Mouse (Mus musculus) brain, embryonic 14.5 days (tissue): Measurements from ENCODE around the gene Coasy. TPM values are rescaled to one million over a fixed set of nuclear protein-coding genes. Genes with fewer than 3 reads are reported as not detected.
A peak's percentile ranks its signal among the peaks of the same experiment; 100 is the strongest.
"Not testable (repeated sequence)": the region's sequence is repeated elsewhere in the genome, so short reads cannot be mapped to it uniquely, and the experiment has no call there.

Experiments
- DNase-seq: peaks from one replicate; pipeline ENCODE4 v3.0.0-alpha.2; 2011; ENCODE audit warnings: low read depth
- CTCF ChIP-seq: fragments of 200-500 bp; IDR thresholded peaks from 2 replicates; pipeline ENCODE4 v1.5.1; 2012; ENCODE audit warnings: inconsistent platforms, mild to moderate bottlenecking, moderate library complexity, borderline replicate concordance; ENCODE audit not compliant: insufficient read depth, insufficient read length; ENCODE audit errors: extremely low read depth
- POLR2A ChIP-seq: fragments of 200-500 bp; IDR thresholded peaks from 2 replicates; pipeline ENCODE4 v1.6.1; 2012; ENCODE audit warnings: mild to moderate bottlenecking, inconsistent platforms, borderline replicate concordance; ENCODE audit not compliant: poor library complexity, insufficient read depth, insufficient read length, severe bottlenecking; ENCODE audit errors: extremely low read depth
- polyA plus RNA-seq: library from polyadenylated mRNA; depleted of rRNA; stranded (reverse); fragments of >200 nt; gene quantifications from 2 replicates; pipeline ENCODE4 v1.2.3, GENCODE M21; 2012

Coasy gene
- polyA plus RNA-seq, 1 experiment, result 49.1 TPM

DNA sequence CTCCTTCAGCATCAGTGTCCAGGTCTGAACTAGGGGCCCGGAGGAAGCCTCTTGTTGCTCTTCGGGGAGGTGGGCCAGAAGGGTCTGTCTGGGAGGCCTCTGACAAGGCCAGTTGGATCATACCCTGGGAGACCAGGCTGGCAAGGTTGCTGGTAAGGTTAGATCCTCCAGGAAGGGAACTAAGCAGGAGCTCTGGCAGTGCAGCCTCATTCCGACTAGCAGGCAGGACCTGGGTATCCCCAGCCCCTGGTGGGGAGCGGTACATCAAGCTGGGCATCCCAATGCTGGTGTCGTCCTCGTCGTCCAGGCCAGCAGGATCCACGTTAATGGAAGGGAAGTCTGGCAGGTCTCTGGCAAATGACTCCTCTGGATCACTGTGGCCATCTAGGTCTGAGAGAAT lies 15.9 kb downstream of the Coasy start:
- DNase-seq, result no peak
- TF ChIP-seq CTCF (no peak), POLR2A (no peak)

DNA sequence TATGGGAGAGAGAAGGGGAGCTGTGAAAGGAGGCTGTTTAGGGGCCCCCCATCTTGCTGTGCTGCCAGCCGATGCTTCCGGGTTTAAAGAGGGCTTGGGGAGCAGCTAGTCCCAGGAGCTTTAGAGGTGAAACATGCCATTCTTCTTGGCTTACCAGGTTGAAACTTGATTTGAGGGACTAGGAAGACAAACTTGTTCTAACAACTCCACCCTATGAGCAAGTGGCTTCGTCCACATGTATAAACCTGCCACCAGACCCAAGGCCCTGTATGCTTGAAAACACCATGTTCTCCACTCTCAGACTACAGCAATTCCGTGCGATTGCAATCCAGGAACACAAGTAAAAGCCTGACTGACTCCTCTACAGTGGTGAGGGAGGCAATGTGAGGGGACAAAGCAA lies 20.6 kb downstream of the Coasy start:
- no peak for TF ChIP-seq POLR2A
- TF ChIP-seq CTCF, result no peak
- no peak for DNase-seq

DNA sequence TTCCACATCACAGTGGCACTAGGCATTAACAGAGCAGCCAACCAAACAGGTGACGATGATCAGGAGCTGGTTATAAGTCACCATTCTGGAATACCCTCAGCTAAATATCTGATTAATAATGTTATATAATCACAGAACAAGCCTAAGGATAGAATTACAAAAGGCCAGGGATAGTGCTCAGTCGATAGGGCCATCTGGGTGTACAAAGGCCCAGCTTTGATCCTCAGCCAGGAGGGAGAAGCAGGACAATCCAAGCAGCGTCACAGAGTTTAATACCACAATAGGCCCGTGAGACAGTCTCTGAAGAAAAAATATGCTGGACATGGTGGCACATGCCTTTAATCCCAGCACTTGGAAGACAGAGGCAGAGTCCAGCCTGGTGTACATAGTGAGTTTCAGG lies 27.0 kb downstream of the Coasy start:
- no peak for DNase-seq
- no peak for TF ChIP-seq CTCF
- no peak for TF ChIP-seq POLR2A

DNA sequence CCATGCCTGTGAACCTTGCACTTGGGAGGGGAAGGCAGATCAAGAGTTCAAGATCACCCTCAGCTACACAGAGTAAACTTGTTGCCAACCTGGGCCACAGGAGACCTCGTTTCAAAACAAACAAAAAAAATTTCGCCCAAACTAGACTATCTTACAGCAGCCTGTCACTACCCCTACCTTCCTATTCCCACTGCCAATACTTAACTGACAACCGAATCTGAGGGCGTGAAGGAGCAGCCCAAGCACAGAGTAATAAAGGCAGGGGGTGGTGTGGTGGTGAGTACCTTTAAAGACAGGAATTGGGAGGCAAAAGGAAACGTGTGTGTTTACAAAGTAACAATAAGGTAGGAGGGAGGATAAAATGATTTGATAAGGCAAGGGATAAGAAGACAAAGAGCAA lies 28.3 kb downstream of the Coasy start:
- no peak for DNase-seq
- TF ChIP-seq CTCF, result no peak
- TF ChIP-seq POLR2A, result no peak

DNA sequence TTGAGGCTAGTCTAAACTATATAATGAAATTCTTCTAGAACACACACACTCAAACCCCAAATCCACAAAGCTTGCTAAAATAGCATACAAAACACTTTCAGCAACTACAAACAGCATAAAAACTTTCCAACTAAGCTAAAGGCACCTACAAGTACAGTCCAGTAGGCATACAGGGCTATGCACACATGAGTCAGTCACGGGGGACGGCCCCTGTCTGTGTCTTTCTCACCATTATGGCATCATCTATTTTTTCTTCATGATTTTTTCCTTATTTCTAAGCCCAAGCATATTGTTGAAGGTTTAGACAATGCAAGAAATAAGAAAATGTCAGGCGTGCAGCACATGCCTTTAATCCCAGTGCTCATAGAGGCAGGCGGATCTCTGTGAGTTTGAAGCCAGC lies 28.8 kb downstream of the Coasy start:
- DNase-seq, result no peak
- TF ChIP-seq CTCF (no peak), POLR2A (no peak)

DNA sequence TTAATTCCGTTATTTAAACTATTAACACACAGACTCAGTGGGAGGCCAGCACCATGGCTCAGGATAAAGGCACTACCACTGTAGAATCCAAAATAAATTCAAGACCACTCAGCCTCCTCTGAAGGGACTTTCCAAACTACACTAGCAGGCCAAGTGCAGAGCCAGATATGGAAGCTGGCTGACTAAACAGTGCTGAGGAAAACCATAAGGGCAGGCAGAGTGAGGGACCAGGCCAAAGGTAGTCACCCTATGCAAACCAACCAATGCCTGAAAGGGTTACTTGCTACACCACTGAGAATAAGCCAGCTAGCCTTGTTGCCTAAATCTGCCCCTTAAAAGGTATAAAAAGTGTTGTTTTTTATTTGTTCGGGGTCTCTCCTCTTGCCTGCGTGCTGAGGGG lies 29.8 kb downstream of the Coasy start:
- TF ChIP-seq POLR2A, result no peak
- no peak for TF ChIP-seq CTCF
- no peak for DNase-seq

DNA sequence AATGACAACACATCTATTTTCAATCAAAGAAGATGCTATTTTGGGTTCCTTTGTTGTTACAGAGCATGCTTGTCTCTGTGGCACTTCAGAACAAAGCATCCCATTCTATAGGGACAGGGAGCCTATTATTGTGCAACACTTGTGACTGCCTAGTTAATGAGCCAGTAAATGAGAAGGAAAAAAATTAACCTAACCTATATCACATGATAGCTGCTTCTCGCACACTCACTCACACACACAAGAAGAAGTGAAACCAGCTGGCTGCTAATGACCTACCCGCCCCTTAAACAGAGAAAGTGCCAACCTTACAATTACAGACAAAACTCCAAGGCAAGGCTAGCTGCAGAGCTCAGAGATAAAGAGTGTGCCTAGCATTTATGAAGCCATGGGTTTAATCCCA lies 33.2 kb downstream of the Coasy start:
- TF ChIP-seq CTCF (no peak), POLR2A (no peak)
- DNase-seq, result peak; percentile 60

DNA sequence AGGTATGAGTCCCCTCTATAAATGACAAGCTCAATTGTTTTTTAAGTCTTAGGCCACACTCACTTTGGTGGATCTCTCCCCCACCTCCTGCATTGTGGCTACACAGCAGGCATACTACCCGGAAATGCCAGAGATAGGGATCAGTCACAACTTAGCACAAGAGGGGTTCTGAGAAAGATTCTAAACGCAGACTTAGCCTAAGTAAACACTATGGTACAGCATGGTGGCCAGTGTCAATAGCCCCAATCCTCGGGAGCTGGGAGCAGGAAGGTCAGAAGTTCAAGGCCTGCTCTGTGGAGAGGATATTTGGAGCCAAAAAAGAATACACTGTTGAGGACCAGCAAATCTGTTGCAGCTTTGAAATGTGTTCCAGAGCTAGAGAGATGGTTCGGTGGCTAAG lies 35.7 kb downstream of the Coasy start:
- DNase-seq, result no peak
- TF ChIP-seq POLR2A, result no peak

DNA sequence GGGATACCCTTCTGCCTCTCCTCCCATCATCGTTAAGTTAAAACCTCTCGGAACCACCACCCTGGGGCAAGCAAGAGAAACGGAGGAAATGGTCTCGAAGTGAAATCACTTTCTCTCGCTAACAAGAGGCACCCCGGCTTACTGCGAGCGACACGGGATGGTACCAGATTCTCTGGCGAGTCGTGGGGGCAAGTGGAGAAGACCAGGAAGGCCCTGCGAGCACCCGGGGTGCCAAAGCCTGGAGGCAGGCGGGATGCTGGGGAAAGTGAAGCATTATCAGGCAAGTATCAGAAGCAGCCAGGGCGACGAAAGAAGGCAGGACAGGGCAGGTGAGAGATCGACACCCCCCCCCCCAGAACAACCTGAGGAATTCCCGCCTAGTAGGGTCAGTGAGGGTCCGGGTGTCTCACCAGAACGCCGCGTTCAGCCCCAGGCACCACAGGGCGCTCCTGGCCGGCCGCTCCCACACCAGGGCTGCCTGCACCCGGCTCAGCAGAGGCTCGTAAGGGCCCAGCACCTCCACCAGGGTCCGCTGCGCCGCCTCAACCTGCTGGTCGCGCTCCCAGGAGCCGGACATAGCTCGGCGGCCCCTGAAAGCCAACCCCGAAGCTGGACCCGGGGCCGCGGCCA lies 36.9 kb downstream of the Coasy start:
- TF ChIP-seq POLR2A (no peak), CTCF (no peak)
- no peak for DNase-seq

DNA sequence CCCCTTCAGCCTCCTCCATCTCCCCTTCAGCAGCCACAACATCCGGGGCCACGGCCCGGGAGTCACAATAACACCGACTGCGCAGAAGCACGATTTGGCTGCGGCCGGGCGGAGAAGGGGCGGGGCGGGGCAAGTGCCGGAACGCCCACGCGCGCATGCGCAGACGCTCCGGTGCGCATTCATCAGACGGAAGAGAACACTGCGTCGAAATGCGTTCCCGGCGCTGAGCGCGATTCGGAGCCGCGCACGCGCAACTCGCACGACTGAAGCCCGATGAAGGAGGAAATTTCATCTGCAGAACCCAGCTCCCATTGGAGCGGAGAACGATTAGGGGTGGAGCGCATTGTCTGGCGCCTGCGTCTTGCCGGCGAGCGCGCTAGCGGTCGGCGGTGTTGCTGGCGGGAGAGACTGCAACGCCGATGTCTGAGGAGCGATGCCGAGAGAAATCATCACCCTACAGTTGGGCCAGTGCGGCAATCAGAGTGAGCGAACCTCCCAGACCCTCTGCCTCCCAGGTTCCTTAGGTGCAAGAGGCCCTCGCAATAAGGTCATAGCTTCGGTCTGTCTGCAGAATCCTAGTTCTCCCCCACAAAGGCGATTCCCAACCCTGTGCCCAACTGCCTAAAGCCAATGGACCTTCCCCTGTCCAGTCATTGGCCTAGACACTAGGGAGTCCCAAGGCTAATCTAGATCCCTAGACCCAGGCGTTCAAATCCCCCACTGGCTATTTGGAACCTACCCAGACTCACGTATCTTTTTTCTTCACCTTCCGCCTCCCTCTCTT lies 37.6 kb downstream of the Coasy start, which contains the start of the genes Retreg3 and Tubg1:
TSS of gene Retreg3 (minus strand) at position 133 of the 784 bp plus-strand sequence.
TSS of gene Tubg1 (plus strand) at position 178 of the 784 bp plus-strand sequence.
- peak; percentile 76; the same call in 1 of the 2 replicates for TF ChIP-seq POLR2A
- TF ChIP-seq CTCF, result no peak
- peak; percentile 100 for DNase-seq

DNA sequence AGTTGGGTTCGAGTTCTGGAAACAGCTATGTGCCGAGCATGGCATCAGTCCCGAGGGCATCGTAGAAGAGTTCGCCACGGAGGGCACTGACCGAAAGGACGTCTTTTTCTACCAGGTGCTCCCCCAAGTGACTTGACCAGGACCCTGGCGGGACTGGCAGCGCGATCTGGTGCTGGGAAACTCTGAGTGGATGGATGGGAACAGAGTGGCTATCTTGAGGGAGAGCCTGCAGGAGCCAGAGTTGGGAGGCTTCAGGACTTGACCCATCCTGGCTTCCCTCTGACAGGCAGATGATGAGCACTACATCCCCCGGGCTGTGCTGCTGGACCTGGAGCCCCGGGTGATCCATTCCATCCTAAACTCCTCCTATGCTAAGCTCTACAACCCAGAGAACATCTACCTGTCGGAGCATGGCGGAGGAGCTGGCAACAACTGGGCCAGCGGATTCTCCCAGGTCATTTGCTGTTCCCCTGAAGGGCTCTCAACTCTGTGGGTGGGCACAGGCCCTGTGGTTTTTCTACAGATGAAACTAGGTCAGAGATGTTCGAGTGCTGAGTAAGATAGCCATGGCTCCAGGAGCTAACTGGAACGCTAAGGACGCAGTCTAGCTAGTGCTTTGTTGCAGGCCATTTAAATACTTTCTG lies 38.3 kb downstream of the Coasy start:
- TF ChIP-seq POLR2A (no peak), CTCF (no peak)
- no peak for DNase-seq

DNA sequence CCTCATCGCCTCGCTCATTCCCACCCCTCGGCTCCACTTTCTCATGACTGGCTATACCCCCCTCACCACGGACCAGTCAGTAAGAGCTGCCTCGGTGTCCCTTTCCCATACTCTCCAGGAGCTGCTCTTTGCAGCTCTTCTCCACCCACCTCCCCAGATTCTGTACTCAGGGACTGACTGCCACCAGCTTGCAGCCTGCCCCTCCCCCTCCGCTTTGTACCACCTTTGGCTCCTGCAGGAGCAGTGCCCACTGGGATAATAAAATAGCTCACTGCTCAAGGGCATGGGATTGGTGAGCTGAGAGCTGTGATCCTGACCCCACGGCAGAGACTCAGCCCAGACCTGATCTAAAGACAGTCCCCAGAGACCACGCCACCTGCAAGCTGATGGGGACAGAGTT lies 42.1 kb downstream of the Coasy start:
- DNase-seq, result not testable (repeated sequence)

DNA sequence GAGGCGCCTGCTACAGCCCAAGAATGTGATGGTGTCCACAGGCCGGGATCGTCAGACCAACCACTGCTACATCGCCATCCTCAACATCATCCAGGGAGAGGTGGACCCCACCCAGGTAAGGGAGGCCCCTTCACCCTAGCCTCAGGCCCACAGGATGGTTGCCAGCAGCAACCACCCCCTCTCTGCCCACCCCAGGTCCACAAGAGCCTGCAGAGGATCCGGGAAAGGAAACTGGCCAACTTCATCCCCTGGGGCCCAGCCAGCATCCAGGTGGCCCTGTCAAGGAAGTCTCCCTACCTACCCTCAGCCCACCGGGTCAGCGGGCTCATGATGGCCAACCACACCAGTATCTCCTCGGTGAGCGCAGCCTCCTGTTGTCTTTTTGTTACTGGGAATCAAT lies 42.6 kb downstream of the Coasy start:
- DNase-seq, result not testable (repeated sequence)

DNA sequence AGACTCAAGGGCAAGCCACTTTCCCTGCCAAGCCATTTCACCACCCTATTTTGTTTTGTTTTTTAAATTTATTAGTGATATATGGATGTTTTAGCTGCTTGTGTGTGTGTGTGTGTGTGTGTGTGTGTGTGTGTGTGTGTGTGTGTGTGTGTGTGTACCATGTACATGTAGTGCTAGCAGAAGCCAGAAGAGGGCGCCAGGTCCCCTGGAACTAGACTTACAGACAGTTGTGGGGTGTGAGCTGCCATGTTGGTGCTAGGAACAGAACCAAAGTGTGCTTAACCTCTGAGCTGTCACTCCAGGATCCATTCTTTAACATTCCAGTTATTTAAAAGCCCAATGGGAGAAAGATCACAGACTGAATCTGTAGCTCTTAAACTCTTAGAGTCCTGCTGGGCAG lies 44.7 kb downstream of the Coasy start:
- DNase-seq, result no peak
- TF ChIP-seq POLR2A (no peak), CTCF (no peak)
